Mouse (Mus musculus) hindbrain, embryonic 15.5 days (tissue): ENCODE measurements at regions not wholly inside any gene's neighbourhood (a gene's known extent, or its start where the extent isn't known, plus 50 kb on each side); places are given as distances from the start of the nearest gene placed in this dataset.

Source experiments
- ATAC-seq: fragments of 200-750 bp; cut with Nextera tagmentation; 2 replicates; pipeline ENCODE4 v1.8.0; 2017; ENCODE audit warnings: low read depth, moderate number of reproducible peaks, moderate TSS enrichment; ENCODE audit not compliant: low FRiP score
- H3K27ac ChIP-seq: fragments of 300-500 bp; sonication (generic); replicated peaks from 2 replicates; pipeline ENCODE4 v1.5.1; 2015; ENCODE audit warnings: mild to moderate bottlenecking, inconsistent platforms
- H3K27me3 ChIP-seq: fragments of 300-500 bp; sonication (generic); 2 replicates; pipeline ENCODE4 v1.6.1; 2015; ENCODE audit warnings: control low read depth, inconsistent platforms
- H3K36me3 ChIP-seq: fragments of 300-500 bp; sonication (generic); 2 replicates; pipeline ENCODE4 v1.6.1; 2015; ENCODE audit warnings: control low read depth, inconsistent platforms
- H3K4me1 ChIP-seq: fragments of 300-500 bp; sonication (generic); replicated peaks from 2 replicates; pipeline ENCODE4 v1.6.1; 2015; ENCODE audit warnings: control low read depth, inconsistent platforms
- H3K4me2 ChIP-seq: fragments of 300-500 bp; sonication (generic); 2 replicates; pipeline ENCODE4 v1.6.1; 2015; ENCODE audit warnings: moderate library complexity, mild to moderate bottlenecking, inconsistent platforms
- H3K4me3 ChIP-seq: fragments of 300-500 bp; sonication (generic); 2 replicates; pipeline ENCODE4 v1.5.1; 2015; ENCODE audit warnings: mild to moderate bottlenecking, inconsistent platforms
- H3K9ac ChIP-seq: fragments of 300-500 bp; sonication (generic); 2 replicates; pipeline ENCODE4 v1.6.1; 2015; ENCODE audit warnings: inconsistent platforms
- H3K9me3 ChIP-seq: fragments of 300-500 bp; sonication (generic); 2 replicates; pipeline ENCODE4 v1.6.1; 2016; ENCODE audit warnings: control low read depth, inconsistent platforms
- WGBS: fragments of 180-500 bp; shearing (Covaris S2); methylation state at CpG from one replicate; pipeline ENCODE4 v1.1.7; 2015; 5-methylcytosine and 5-hydroxymethylcytosine counted together

DNA sequence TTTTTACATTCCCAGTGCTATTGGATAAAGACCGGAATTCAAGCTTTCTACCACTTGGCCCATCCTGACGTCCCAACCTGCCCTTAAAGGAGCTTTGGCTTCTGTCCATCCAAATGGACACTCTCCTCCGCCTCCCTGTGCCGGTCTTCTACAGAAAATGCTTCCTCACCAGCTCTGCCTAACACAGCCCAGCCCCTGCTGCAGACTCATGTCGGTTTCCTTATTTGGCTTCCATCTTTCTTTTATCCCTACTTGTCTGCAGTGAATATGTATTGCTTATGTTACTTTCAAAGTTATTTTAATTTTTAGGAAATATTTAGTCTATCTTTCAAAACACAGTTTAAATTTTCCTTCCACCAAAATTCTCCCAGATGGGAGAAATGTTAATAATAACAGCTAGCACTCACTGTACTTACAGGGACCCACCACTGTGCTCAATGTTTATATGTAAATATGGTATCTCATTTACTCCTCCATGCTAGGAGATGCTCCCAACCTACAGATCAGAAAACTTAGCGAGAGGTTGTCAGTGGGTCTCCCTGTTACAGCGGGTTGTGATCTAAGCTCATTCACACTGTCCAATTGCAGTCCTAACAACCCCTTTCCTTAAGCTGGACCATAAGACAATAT is 118.6 kb downstream of the Sptssa start:
- Histone ChIP-seq H3K4me1 (peaks cover 10% of the 10 kb centered on the region; the same call in 1 of the 2 replicates), H3K36me3 (no peaks in the 10 kb centered on the region), H3K4me3 (no peak overlapping the region), H3K27ac (no peak overlapping the region), H3K9ac (no peak overlapping the region), H3K9me3 (no peaks in the 10 kb centered on the region), H3K27me3 (no peaks in the 10 kb centered on the region), H3K4me2 (no peak overlapping the region)
- no peak for ATAC-seq
- WGBS, result 89% methylated on average over 7 of the region's 7 CpGs

DNA sequence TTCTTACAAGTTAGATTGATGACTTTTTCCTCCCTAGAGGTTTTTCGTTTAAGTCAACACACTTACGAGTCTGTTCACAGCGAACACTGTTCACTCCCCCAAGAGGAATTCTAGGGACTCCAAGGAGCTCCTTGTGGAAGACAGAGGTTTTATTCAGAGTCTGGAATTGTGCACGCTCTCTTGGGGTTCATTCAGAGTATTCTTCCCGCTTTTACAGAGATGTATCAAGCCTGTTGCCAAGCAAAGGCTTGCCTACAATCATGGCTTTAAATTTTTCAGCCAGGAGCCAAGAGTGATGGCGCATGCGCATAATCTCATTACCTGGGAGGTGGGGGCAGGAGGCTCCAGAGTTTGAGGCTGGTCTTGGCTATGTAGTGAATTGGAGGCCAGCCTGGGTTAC is 119.4 kb downstream of the Sptssa start:
- Histone ChIP-seq H3K4me3 (no peak overlapping the region), H3K27ac (no peak overlapping the region), H3K4me2 (no peak overlapping the region), H3K9me3 (no peaks in the 10 kb centered on the region), H3K36me3 (no peaks in the 10 kb centered on the region), H3K27me3 (no peaks in the 10 kb centered on the region), H3K4me1 (peaks cover 10% of the 10 kb centered on the region; the same call in 1 of the 2 replicates), H3K9ac (no peak overlapping the region)
- no peak for ATAC-seq
- 49% methylated on average over 7 of the region's 7 CpGs for WGBS

DNA sequence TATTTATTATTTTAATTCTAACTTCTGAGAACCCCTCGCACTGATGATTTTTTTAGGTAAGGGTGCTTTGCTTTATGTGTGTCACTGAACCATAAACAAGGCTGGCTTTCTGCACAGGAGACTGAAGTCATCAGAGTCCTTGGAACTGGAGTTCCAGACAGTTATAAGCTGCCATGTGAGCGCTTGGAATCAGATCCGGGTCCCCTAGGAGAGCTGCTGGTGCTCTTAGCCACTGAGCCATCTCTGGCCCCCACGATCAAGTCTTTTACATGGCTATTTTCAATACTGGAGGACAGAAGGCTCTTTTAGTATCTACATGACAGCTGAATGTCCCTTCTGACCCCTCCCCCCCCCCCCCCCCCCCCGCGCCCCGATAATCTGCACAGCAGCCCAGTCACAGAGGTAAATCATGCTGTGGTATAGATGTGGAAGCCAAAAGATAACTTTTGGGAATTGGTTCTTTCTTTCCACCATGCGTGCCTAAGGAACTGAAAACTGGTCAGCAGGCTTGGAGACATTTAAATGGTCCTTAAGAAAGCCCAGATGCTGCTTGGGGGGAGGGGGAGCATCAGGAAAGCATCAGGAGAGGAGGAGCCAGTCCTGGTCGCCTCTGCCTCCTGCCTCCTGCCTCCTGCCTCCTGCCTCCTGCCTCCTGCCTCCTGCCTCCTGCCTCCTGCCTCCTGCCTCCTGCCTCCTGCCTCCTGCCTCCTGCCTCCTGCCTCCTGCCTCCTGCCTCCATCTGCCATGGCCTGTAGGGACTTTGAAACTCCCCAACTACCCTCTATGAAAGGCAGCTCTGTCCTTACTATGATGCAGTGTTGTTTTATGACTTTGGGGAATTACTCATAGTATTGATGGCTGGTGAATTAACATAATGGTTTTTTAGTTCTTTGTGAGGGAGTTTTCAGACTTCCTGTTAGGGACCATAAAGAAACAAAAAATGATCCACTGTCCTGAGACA is 120.5 kb downstream of the Sptssa start:
- 39% methylated on average over 8 of the region's 9 CpGs for WGBS
- ATAC-seq, result no peak
- Histone ChIP-seq H3K27me3 (no peaks in the 10 kb centered on the region), H3K4me2 (no peak overlapping the region), H3K4me3 (no peak overlapping the region), H3K36me3 (no peaks in the 10 kb centered on the region), H3K9ac (no peak overlapping the region), H3K27ac (no peak overlapping the region), H3K4me1 (peaks cover 10% of the 10 kb centered on the region; the same call in 1 of the 2 replicates), H3K9me3 (no peaks in the 10 kb centered on the region)

DNA sequence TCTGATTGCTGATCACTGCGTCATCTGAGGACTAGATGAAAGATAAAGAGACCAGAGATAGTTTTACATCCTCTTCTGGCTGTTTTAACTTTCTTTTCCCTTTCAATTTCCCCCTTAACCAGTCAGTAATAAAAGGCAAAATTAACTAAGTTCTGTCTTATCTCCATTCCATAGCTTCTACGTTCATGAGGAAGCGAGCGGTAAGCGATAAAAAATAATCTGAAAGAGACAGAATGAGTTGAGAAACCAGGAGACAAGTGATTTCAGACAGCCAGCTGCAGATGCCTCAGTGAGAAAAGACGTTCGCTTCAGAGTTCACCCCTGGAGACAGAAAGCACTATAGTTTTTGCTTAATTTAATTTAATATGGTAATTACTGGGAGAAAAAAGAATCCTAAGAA is 121.5 kb downstream of the Sptssa start:
- ATAC-seq, result no peak
- Histone ChIP-seq H3K27me3 (no peaks in the 10 kb centered on the region), H3K9ac (no peak overlapping the region), H3K27ac (no peak overlapping the region), H3K4me2 (no peak overlapping the region), H3K9me3 (no peaks in the 10 kb centered on the region), H3K4me1 (peaks cover 10% of the 10 kb centered on the region; the same call in 1 of the 2 replicates), H3K36me3 (no peaks in the 10 kb centered on the region), H3K4me3 (no peak overlapping the region)
- 49% methylated on average over 7 of the region's 7 CpGs for WGBS

DNA sequence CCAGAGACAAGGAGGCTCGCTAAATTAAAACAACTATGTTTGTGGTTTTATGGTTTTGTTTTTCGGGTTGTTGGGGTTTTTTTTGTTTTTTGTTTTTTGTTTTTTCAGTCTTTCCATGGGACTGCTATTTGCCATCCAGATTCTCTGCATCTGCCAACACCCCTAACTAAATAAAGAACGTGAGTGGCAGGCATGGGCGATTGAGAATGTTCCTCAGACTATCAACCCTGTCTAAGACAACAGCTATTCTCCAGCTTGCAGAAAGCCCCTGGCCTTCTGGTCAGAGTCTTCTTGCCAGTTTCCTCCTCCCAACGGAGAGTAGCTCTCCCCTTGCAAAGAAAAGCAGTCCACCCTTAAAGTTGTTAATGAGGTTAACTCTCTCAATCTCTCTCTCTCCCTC is 123.2 kb downstream of the Sptssa start:
- ATAC-seq, result no peak
- WGBS, result 50% methylated on average over 5 of the region's 5 CpGs
- no peak overlapping the region for H3K4me2 ChIP-seq
- H3K9ac ChIP-seq, result no peak overlapping the region
- H3K4me3 ChIP-seq, result no peak overlapping the region
- no peaks in the 10 kb centered on the region for H3K36me3 ChIP-seq
- no peak overlapping the region for H3K27ac ChIP-seq
- peaks cover 10% of the 10 kb centered on the region; the same call in 1 of the 2 replicates for H3K4me1 ChIP-seq
- H3K9me3 ChIP-seq, result no peaks in the 10 kb centered on the region
- H3K27me3 ChIP-seq, result no peaks in the 10 kb centered on the region

DNA sequence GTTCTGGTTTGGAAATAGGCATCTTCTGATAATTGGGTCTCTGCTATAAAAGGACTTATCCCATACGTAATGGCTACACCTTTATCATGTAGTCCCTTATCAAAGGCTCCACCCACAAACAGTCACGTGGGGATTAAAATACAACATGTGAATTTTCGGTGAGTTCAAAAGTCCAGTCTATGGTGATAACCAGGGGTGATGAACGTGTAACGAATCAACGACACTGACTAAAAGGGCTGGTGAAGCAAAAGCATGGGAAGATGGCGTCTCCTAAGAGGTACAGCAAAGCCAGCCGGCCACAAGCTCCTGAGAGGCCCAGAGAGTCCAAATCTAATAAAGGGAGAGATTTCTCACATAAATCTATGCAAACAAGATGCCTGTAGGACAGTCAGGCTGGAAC is 124.3 kb downstream of the Sptssa start:
- Histone ChIP-seq H3K27me3 (no peaks in the 10 kb centered on the region), H3K27ac (no peak overlapping the region), H3K9me3 (no peaks in the 10 kb centered on the region), H3K4me2 (no peak overlapping the region), H3K36me3 (no peaks in the 10 kb centered on the region), H3K4me1 (peaks cover 10% of the 10 kb centered on the region; the same call in 1 of the 2 replicates), H3K4me3 (no peak overlapping the region), H3K9ac (no peak overlapping the region)
- WGBS, result 85% methylated on average over 8 of the region's 8 CpGs
- ATAC-seq, result no peak

DNA sequence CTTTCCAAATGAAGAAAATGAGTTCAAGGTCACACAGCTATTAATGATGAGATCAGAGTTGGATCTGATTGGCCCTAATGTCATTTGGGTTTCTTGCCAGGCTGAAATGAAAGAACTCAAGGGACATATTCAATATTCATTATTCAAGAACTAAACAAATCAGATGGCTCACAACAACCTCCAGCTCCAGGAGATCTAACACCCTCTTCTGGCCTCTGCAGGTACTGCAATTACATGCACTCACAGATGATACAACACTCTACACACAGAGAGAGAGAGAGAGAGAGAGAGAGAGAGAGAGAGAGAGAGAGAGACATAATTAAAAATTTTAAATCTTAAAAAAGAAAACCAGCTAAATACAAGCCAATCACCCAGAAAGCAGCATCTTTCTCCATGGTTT is 128.3 kb downstream of the Sptssa start:
- no peak overlapping the region for H3K4me2 ChIP-seq
- no peaks in the 10 kb centered on the region for H3K9me3 ChIP-seq
- ATAC-seq, result no peak
- no peaks in the 10 kb centered on the region for H3K36me3 ChIP-seq
- H3K27ac ChIP-seq, result no peak overlapping the region
- no peak overlapping the region for H3K9ac ChIP-seq
- H3K27me3 ChIP-seq, result no peaks in the 10 kb centered on the region
- H3K4me1 ChIP-seq, result 0 out of 2 replicates have a peak, but pooled peaks cover under 1% of the 10 kb centered on the region
- no peak overlapping the region for H3K4me3 ChIP-seq

DNA sequence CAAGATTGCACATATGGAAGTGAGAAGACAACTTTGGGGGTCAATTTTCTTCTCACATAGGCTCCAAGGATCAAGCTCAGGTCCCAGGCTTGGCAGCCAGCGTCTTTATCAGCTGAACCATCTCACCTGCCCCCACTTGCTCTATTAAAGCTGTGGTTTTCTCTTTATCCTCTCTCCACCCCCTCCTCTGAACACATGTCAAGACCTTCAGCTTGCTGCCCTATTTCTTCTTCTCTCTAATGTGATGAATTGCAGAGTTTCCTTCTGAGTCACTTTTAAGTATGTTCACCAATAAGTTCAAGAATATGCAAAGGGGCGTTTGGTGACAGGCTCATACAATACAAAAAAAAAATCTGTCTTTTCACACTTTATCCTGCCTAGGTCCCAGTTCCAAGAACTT is 128.8 kb downstream of the Sptssa start:
- no peak overlapping the region for H3K27ac ChIP-seq
- no peak overlapping the region for H3K9ac ChIP-seq
- H3K4me2 ChIP-seq, result no peak overlapping the region
- no peaks in the 10 kb centered on the region for H3K9me3 ChIP-seq
- H3K4me1 ChIP-seq, result no peaks in the 10 kb centered on the region
- H3K36me3 ChIP-seq, result no peaks in the 10 kb centered on the region
- no peak overlapping the region for H3K4me3 ChIP-seq
- no peak for ATAC-seq
- H3K27me3 ChIP-seq, result no peaks in the 10 kb centered on the region
- 93% methylated on average over 2 of the region's 2 CpGs for WGBS

DNA sequence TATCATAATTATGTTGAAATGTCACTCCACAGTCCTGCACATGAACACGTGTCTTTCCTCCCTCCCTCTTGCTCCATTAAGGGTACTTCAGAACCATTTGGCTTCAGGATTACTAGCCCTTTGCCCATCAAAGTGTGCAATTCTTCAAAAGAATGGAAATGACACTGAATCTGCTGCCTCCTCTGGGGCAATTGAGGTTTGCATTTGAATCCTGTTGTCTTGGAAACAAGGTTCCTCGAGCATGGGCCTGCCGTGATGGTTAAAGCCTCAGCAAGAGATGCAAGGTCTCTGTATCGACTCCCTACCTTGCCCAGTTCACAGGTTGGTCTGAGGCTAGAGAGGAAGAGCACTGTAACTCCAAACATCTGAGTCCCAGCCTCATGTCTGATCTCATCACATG is 136.0 kb downstream of the Sptssa start:
- Histone ChIP-seq H3K9ac (no peak overlapping the region), H3K27me3 (no peaks in the 10 kb centered on the region), H3K9me3 (no peaks in the 10 kb centered on the region), H3K36me3 (no peaks in the 10 kb centered on the region), H3K4me1 (0 out of 2 replicates have a peak, but pooled peaks cover 3% of the 10 kb centered on the region), H3K4me2 (no peak overlapping the region), H3K4me3 (no peak overlapping the region), H3K27ac (no peak overlapping the region)
- WGBS, result 20% methylated on average over 4 of the region's 4 CpGs
- ATAC-seq, result no peak

DNA sequence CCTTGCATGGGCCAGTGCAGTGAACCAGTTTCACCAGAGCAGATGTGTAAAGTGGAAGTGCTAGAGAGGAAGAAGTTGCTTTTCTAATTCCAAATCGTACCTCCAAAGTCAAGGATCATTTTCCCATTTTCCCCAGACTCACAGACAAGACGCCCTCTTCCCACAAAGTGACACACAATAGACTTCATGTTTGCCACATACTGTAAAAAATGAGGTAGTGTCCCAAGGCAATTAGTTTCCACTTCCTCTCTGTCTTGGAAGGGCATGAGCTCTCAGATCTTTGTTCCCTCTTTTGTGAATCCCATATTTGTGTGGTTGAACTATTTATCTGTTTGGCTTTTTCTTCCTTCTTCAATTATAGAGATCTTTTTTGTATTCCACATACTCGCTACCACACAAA is 137.0 kb downstream of the Sptssa start:
- 0 out of 2 replicates have a peak, but pooled peaks cover 3% of the 10 kb centered on the region for H3K4me1 ChIP-seq
- no peak overlapping the region for H3K4me2 ChIP-seq
- no peak overlapping the region for H3K27ac ChIP-seq
- no peaks in the 10 kb centered on the region for H3K9me3 ChIP-seq
- ATAC-seq, result no peak
- no peak overlapping the region for H3K4me3 ChIP-seq
- 83% methylated on average over 3 of the region's 3 CpGs for WGBS
- no peak overlapping the region for H3K9ac ChIP-seq
- H3K27me3 ChIP-seq, result no peaks in the 10 kb centered on the region
- H3K36me3 ChIP-seq, result no peaks in the 10 kb centered on the region

DNA sequence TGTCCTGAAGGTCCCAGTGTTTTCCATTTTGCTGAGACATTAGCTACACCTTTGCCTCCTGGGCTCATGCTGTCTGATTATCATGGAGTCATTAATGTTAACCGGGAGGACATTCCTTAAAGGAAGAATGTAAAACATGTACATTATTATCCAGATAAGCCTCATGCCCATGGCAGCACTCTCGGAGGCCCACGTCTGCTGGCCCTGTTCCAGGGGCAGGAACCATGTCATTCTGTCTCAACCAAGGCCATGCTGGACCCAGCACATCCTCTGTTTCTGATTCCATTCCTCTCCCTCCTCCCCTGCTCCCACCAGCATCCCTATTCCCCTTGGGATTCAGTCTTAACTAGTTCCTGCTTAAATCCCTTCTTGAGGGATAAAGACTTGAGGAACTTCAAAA is 139.1 kb downstream of the Sptssa start:
- H3K4me3 ChIP-seq, result no peak overlapping the region
- WGBS, result 58% methylated on average over 3 of the region's 3 CpGs
- H3K9me3 ChIP-seq, result no peaks in the 10 kb centered on the region
- H3K36me3 ChIP-seq, result no peaks in the 10 kb centered on the region
- H3K9ac ChIP-seq, result no peak overlapping the region
- ATAC-seq, result no peak
- H3K27me3 ChIP-seq, result no peaks in the 10 kb centered on the region
- no peak overlapping the region for H3K4me2 ChIP-seq
- no peak overlapping the region for H3K27ac ChIP-seq
- 0 out of 2 replicates have a peak, but pooled peaks cover 3% of the 10 kb centered on the region for H3K4me1 ChIP-seq

DNA sequence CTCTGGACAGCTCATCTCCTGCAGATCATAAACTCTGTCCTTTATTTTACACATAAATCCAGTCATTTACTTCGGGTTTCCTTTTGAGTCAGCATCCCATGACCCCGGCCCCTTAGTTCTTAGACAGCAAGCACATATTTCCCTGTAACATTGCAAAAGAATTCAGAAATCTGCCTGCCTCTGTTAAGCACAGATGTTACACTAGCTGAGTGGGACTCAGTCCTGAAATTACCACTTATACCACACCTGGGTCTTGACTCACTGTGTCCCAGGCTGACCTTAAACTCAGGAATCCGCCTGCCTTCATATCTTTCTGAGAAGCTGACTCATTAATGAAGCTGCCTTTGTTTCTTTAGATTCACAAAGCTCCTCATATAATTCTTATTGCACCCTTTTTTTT is 139.9 kb downstream of the Sptssa start:
- 0 out of 2 replicates have a peak, but pooled peaks cover 3% of the 10 kb centered on the region for H3K4me1 ChIP-seq
- ATAC-seq, result no peak
- H3K27me3 ChIP-seq, result no peaks in the 10 kb centered on the region
- no peak overlapping the region for H3K9ac ChIP-seq
- no peak overlapping the region for H3K4me3 ChIP-seq
- H3K27ac ChIP-seq, result no peak overlapping the region
- no peaks in the 10 kb centered on the region for H3K36me3 ChIP-seq
- H3K4me2 ChIP-seq, result no peak overlapping the region
- no peaks in the 10 kb centered on the region for H3K9me3 ChIP-seq
- WGBS, result 77% methylated on average over 3 of the region's 3 CpGs
